Mouse (Mus musculus): ENCODE results near the gene Icos. TPM values are rescaled to one million over a fixed set of nuclear protein-coding genes. Genes with fewer than 3 reads are reported as not detected.

The Icos gene
- polyA plus RNA-seq, 1 experiment from 2014 or later: 0.05 TPM

GRCm38 (mm10) chr1:60941056-60942048, 36.4 kb upstream of the Icos start:
- Histone ChIP-seq H3K27ac (ENCODE audit: low read depth, low read length) (no peak overlapping the region), H3K36me3 (ENCODE audit: control insufficient read depth, insufficient read depth, low read length) (no peaks in the 10 kb centered on the region), H3K27me3 (replicated peaks; ENCODE audit: control insufficient read depth, insufficient read depth, low read length) (no peaks in the 10 kb centered on the region), H3K9ac (ENCODE audit: low read depth, low read length) (no peak overlapping the region), H3K4me1 (ENCODE audit: control insufficient read depth, insufficient read depth, low read depth, low read length) (peaks cover under 1% of the 10 kb centered on the region; the same call in 1 of the 2 replicates), H3K9me3 (ENCODE audit: control insufficient read depth, low read length) (no peaks in the 10 kb centered on the region), H3K4me3 (ENCODE audit: low read length) (no peak overlapping the region), H3K4me2 (ENCODE audit: low read length) (no peak overlapping the region)
- ATAC-seq: no peak
- 96% methylated on average over 5 of the region's 5 CpGs for WGBS

- Histone ChIP-seq H3K36me3 (ENCODE audit: control insufficient read depth, insufficient read depth, low read length) (no peaks in the 10 kb centered on the region), H3K4me1 (ENCODE audit: control insufficient read depth, insufficient read depth, low read depth, low read length) (no peaks in the 10 kb centered on the region), H3K4me3 (ENCODE audit: low read length) (no peak overlapping the region), H3K9ac (ENCODE audit: low read depth, low read length) (no peak overlapping the region), H3K4me2 (ENCODE audit: low read length) (no peak overlapping the region), H3K27ac (ENCODE audit: low read depth, low read length) (no peak overlapping the region), H3K27me3 (replicated peaks; ENCODE audit: control insufficient read depth, insufficient read depth, low read length) (no peaks in the 10 kb centered on the region), H3K9me3 (ENCODE audit: control insufficient read depth, low read length) (no peaks in the 10 kb centered on the region)
- WGBS: 84% methylated on average over 2 of the region's 2 CpGs
- ATAC-seq: no peak
Observed at GRCm38 (mm10) chr1:60942921-60943320, 34.8 kb upstream of the Icos start.

GRCm38 (mm10) chr1:60945633-60946401, 31.9 kb upstream of the Icos start:
- no peaks in the 10 kb centered on the region for H3K4me1 ChIP-seq (ENCODE audit: control insufficient read depth, insufficient read depth, low read depth, low read length)
- no peak overlapping the region for H3K4me2 ChIP-seq (ENCODE audit: low read length)
- H3K9me3 ChIP-seq (ENCODE audit: control insufficient read depth, low read length): no peaks in the 10 kb centered on the region
- 78% methylated on average over 8 of the region's 8 CpGs for WGBS
- H3K9ac ChIP-seq (ENCODE audit: low read depth, low read length): no peak overlapping the region
- H3K36me3 ChIP-seq (ENCODE audit: control insufficient read depth, insufficient read depth, low read length): no peaks in the 10 kb centered on the region
- H3K27ac ChIP-seq (ENCODE audit: low read depth, low read length): no peak overlapping the region
- no peaks in the 10 kb centered on the region for H3K27me3 ChIP-seq (replicated peaks; ENCODE audit: control insufficient read depth, insufficient read depth, low read length)
- no peak overlapping the region for H3K4me3 ChIP-seq (ENCODE audit: low read length)
- ATAC-seq: no peak

GRCm38 (mm10) chr1:60948112-60948511, 29.6 kb upstream of the Icos start:
- WGBS: 89% methylated on average over 6 of the region's 6 CpGs
- H3K9me3 ChIP-seq (ENCODE audit: control insufficient read depth, low read length): no peaks in the 10 kb centered on the region
- no peak overlapping the region for H3K27ac ChIP-seq (ENCODE audit: low read depth, low read length)
- H3K4me2 ChIP-seq (ENCODE audit: low read length): no peak overlapping the region
- no peak overlapping the region for H3K9ac ChIP-seq (ENCODE audit: low read depth, low read length)
- ATAC-seq: no peak
- no peaks in the 10 kb centered on the region for H3K27me3 ChIP-seq (replicated peaks; ENCODE audit: control insufficient read depth, insufficient read depth, low read length)
- no peak overlapping the region for H3K4me3 ChIP-seq (ENCODE audit: low read length)
- no peaks in the 10 kb centered on the region for H3K36me3 ChIP-seq (ENCODE audit: control insufficient read depth, insufficient read depth, low read length)
- no peaks in the 10 kb centered on the region for H3K4me1 ChIP-seq (ENCODE audit: control insufficient read depth, insufficient read depth, low read depth, low read length)

- Histone ChIP-seq H3K4me3 (ENCODE audit: low read length) (no peak overlapping the region), H3K27me3 (replicated peaks; ENCODE audit: control insufficient read depth, insufficient read depth, low read length) (no peaks in the 10 kb centered on the region), H3K27ac (ENCODE audit: low read depth, low read length) (no peak overlapping the region), H3K9ac (ENCODE audit: low read depth, low read length) (no peak overlapping the region), H3K4me2 (ENCODE audit: low read length) (no peak overlapping the region), H3K36me3 (ENCODE audit: control insufficient read depth, insufficient read depth, low read length) (no peaks in the 10 kb centered on the region), H3K4me1 (ENCODE audit: control insufficient read depth, insufficient read depth, low read depth, low read length) (no peaks in the 10 kb centered on the region), H3K9me3 (ENCODE audit: control insufficient read depth, low read length) (no peaks in the 10 kb centered on the region)
- WGBS: 76% methylated on average over 7 of the region's 7 CpGs
- ATAC-seq: no peak
Observed at GRCm38 (mm10) chr1:60952958-60953357, 24.8 kb upstream of the Icos start.

GRCm38 (mm10) chr1:60953686-60954085, 24.0 kb upstream of the Icos start:
- Histone ChIP-seq H3K27ac (ENCODE audit: low read depth, low read length) (no peak overlapping the region), H3K9me3 (ENCODE audit: control insufficient read depth, low read length) (no peaks in the 10 kb centered on the region), H3K27me3 (replicated peaks; ENCODE audit: control insufficient read depth, insufficient read depth, low read length) (no peaks in the 10 kb centered on the region), H3K4me1 (ENCODE audit: control insufficient read depth, insufficient read depth, low read depth, low read length) (no peaks in the 10 kb centered on the region), H3K9ac (ENCODE audit: low read depth, low read length) (no peak overlapping the region), H3K36me3 (ENCODE audit: control insufficient read depth, insufficient read depth, low read length) (no peaks in the 10 kb centered on the region), H3K4me2 (ENCODE audit: low read length) (no peak overlapping the region), H3K4me3 (ENCODE audit: low read length) (no peak overlapping the region)
- WGBS: 93% methylated on average over 7 of the region's 7 CpGs
- no peak for ATAC-seq

- H3K4me2 ChIP-seq (ENCODE audit: low read length): no peak overlapping the region
- no peaks in the 10 kb centered on the region for H3K4me1 ChIP-seq (ENCODE audit: control insufficient read depth, insufficient read depth, low read depth, low read length)
- H3K4me3 ChIP-seq (ENCODE audit: low read length): no peak overlapping the region
- H3K27me3 ChIP-seq (replicated peaks; ENCODE audit: control insufficient read depth, insufficient read depth, low read length): no peaks in the 10 kb centered on the region
- 51% methylated on average over 2 of the region's 2 CpGs for WGBS
- ATAC-seq: no peak
- no peaks in the 10 kb centered on the region for H3K36me3 ChIP-seq (ENCODE audit: control insufficient read depth, insufficient read depth, low read length)
- no peaks in the 10 kb centered on the region for H3K9me3 ChIP-seq (ENCODE audit: control insufficient read depth, low read length)
- H3K27ac ChIP-seq (ENCODE audit: low read depth, low read length): no peak overlapping the region
- H3K9ac ChIP-seq (ENCODE audit: low read depth, low read length): no peak overlapping the region
Observed at GRCm38 (mm10) chr1:60954759-60955158, 23.0 kb upstream of the Icos start.

GRCm38 (mm10) chr1:60955186-60955585, 22.5 kb upstream of the Icos start:
- no peak overlapping the region for H3K4me2 ChIP-seq (ENCODE audit: low read length)
- no peaks in the 10 kb centered on the region for H3K36me3 ChIP-seq (ENCODE audit: control insufficient read depth, insufficient read depth, low read length)
- H3K27ac ChIP-seq (ENCODE audit: low read depth, low read length): no peak overlapping the region
- H3K4me3 ChIP-seq (ENCODE audit: low read length): no peak overlapping the region
- no peaks in the 10 kb centered on the region for H3K27me3 ChIP-seq (replicated peaks; ENCODE audit: control insufficient read depth, insufficient read depth, low read length)
- no peaks in the 10 kb centered on the region for H3K9me3 ChIP-seq (ENCODE audit: control insufficient read depth, low read length)
- ATAC-seq: no peak
- WGBS: 89% methylated on average over 3 of the region's 3 CpGs
- H3K9ac ChIP-seq (ENCODE audit: low read depth, low read length): no peak overlapping the region
- H3K4me1 ChIP-seq (ENCODE audit: control insufficient read depth, insufficient read depth, low read depth, low read length): no peaks in the 10 kb centered on the region

GRCm38 (mm10) chr1:60956196-60956595, 21.5 kb upstream of the Icos start:
- no peaks in the 10 kb centered on the region for H3K36me3 ChIP-seq (ENCODE audit: control insufficient read depth, insufficient read depth, low read length)
- no peak for ATAC-seq
- H3K4me3 ChIP-seq (ENCODE audit: low read length): no peak overlapping the region
- H3K27me3 ChIP-seq (replicated peaks; ENCODE audit: control insufficient read depth, insufficient read depth, low read length): no peaks in the 10 kb centered on the region
- no peak overlapping the region for H3K9ac ChIP-seq (ENCODE audit: low read depth, low read length)
- H3K9me3 ChIP-seq (ENCODE audit: control insufficient read depth, low read length): no peaks in the 10 kb centered on the region
- H3K27ac ChIP-seq (ENCODE audit: low read depth, low read length): no peak overlapping the region
- no peaks in the 10 kb centered on the region for H3K4me1 ChIP-seq (ENCODE audit: control insufficient read depth, insufficient read depth, low read depth, low read length)
- no peak overlapping the region for H3K4me2 ChIP-seq (ENCODE audit: low read length)
- 84% methylated on average over 6 of the region's 6 CpGs for WGBS
